Mouse (Mus musculus) megakaryocyte, adult 5-6 weeks (primary cell): ENCODE results near the gene Hadha. TPM values are rescaled to one million over a fixed set of nuclear protein-coding genes. Genes with fewer than 3 reads are reported as not detected.

ENCODE experiments used
- ATAC-seq: 2 replicates; pipeline ENCODE4 v1.8.0; 2016; ENCODE audit warnings: mild to moderate bottlenecking, inconsistent platforms; ENCODE audit not compliant: poor library complexity, severe bottlenecking
- total RNA-seq, 2 experiments: library from RNA; stranded (forward) in 1 of 2; stranded (reverse) in 1 of 2; fragments of 153-499, 151-499 nt in 1 of 2; fragments of 221-1000, 200-1000 nt in 1 of 2; gene quantifications; 2 replicates each; pipeline versions ENCODE4 v1.2.3 to v1.2.4; 2015 to 2017

Hadha gene
- total RNA-seq (2015) (45.5 and 46.4 TPM in 2 replicates), total RNA-seq (2017) (119 and 133 TPM in 2 replicates)

DNA sequence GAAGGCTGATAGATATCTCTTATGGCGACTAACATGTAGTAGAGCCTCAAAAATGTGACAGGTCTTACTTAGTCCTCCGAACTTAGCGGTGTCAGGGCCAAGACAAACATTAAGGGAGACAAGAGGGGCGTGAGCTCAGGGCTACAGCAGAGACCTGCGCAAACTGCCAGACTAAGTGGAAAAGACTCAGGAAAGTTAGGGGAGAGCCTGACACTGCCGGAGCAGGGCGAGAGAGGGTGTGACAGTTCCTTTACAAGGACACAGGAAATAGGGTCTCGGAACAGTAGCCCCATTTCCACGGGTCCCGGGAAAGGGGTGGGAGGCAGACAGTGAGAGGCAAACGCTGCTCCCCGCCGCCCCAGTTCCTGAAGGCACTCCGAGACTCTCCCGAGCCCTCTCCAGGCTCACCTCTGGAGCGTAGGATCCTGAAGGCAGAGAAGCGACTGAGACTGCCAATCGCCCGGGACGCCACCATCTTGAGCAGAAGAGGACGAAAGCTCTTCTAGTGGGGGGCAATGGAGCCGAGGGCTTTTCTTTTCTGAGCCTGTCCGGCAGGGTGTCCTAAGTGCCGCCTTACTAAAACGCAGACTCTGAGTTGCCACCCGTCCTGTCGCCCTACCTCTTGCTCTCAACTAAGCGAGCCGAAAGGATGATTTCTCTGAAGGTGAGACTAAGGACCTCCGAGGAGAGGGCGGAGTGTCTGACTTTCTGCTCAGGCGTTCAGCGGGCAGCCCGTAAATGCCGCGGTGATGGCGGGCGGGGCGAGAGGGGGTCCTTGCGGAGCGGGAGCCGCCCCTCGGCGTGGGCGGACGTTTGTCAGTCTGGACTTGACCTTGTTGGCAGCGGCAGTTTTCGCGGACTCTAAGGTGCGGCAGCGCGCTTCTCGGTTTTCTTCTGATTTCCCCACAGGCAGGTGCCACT, at the start of gene Hadha, which contains the start of gene Hadhb:
TSS of gene Hadha (minus strand) at position 689 of the 921 bp plus-strand sequence.
TSS of gene Hadhb (plus strand) at position 775 of the 921 bp plus-strand sequence.
- ATAC-seq, result peak; percentile 94

DNA sequence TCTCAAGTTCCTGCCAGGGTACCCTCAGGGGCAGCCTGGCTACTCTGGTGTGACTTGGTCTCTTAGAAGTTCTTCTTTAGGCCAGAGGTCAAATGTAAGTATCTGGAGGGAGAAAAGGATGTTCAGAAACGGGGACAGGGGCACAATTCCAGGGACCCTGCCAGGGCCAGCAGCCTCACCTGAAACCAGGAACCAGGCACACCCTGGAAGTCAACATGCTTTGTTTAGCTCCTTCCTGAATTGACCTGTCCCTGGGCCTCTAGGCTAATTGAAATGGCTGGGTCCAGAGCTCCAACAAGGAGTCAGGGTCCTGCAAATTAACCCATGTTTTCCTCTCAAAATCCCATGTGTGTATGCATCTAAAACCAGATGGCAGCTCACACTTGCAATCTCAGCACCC, 49.5 kb upstream of the Hadha start:
- no peak for ATAC-seq

DNA sequence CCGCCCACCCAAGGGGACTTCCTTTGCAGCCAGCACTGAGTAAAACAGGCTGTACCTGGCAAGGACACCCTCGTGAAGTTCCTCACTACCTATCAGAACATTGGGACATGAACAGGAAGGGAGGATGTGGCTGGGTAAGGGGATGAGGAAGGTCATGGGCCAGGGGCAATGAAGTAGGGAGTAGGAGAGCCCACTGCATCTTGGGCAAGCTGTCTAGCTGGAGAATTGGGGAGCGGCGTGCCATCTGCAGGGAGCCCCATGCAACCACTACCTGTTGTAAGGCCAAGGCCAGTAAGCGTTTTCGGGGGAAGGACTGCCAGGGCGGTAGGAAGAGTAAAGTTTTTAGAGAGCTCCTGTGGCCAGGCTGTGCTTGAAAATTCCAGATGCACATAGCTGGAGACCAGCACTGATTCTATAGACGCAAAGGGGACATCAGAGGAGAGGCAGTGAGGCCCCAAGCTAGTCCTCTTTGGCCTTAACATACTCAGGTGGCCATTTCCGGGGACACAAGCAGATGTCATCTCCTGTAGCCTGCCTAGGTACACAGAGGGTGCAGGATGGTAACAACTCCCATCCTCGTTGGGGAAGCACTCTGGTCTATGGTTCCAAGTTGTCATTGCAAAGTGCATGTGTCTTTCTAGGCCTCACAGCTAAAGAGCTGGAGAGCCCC, 48.4 kb upstream of the Hadha start:
- no peak for ATAC-seq

DNA sequence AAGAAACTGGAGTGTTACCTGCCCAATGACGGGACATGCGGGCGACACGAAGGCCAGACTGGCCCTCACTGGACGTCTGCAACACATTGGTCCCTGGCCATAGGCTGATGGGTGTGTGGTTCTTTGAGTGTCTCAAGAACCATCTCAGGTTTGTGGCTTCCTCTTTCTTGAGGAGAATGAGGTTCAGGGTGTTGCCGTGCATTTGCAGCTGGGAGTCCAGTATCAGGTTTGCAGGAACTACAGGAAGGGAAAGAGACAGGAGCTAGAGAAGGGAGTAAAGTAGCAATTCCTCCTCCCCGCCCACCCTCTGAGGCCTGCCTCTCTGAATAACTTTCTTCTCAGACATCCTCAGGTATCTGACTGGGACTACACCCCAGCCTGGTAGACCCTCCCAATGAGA, 47.3 kb upstream of the Hadha start:
- peak; percentile 35; the same call in 1 of the 2 replicates for ATAC-seq

DNA sequence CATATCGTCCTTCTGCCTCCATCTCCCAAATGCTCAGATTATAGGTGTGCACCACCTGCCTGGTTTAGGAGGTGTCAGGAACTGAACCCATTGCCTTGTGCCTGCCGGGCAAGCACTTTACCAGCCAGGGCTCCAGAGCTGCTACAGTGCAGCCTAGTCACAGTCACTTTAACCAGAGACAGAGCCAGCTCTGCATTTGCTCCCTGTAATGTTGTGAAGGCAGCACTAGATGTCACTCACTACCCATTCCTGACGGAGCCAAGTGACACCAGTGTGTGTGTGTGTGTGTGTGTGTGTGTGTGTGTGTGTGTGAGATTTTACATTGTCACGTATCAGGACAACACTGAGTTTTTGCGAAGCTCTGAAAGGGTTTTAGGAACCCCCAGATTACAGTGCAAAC, 46.6 kb upstream of the Hadha start:
- ATAC-seq, result no peak

DNA sequence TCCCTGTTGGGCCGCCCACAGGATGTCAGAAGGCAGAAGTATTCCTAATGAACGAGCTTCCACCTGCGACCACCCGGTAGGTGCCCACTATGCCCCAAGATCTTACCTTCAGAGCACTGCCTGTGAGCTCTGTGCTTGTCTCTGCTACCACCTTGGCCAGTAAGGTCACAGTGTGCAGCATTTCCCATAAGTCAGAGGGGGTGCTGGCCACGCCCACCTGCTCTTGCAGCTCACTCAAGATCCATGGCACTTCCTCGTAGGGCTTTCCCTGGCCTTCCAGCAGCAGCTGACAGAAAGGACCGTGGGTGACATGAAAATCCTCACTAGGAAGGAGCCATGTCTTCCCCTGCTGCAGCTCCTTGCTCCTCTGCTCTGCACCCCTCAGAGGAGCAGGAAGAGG, 43.3 kb upstream of the Hadha start:
- 0 out of 2 replicates have a peak, but pooled peaks have one; percentile 47 for ATAC-seq

DNA sequence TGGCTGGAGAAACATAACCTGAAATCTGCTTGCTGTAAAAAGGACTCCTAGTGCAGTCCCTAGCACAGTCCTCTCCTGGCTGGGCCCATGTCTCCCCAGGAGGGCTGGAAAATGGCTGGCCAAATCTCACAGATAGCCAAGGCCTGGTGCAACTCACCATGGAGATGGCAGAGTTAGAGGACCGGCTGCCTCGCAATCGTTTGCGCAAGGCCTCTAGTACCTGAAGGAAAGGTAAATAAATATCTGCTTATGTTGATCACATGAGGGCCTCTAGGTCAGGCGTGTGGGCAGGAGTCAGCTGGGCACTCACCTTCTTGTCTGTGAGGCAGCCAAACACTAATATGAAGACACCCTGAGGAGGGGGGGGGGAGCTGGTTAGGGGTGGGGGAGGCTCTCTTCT, 40.4 kb upstream of the Hadha start:
- no peak for ATAC-seq

DNA sequence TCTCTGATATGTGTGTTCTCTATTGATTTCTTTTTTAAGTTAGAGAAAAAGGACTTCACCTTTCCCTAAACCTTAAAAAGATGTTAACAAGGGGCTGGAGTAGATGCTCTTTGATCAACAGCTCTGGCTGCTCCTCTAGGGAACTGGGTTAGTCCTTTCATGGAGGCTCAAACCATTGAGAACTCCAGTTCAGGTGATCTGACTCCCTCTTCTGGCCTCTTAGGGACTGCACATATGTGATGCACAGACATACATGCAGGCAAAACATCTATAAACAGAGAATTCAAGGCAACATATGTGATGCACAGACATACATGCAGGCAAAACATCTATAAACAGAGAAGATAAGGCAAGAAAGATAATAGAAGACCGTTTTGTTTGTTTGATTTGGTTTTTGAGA, 37.5 kb upstream of the Hadha start:
- ATAC-seq, result no peak

DNA sequence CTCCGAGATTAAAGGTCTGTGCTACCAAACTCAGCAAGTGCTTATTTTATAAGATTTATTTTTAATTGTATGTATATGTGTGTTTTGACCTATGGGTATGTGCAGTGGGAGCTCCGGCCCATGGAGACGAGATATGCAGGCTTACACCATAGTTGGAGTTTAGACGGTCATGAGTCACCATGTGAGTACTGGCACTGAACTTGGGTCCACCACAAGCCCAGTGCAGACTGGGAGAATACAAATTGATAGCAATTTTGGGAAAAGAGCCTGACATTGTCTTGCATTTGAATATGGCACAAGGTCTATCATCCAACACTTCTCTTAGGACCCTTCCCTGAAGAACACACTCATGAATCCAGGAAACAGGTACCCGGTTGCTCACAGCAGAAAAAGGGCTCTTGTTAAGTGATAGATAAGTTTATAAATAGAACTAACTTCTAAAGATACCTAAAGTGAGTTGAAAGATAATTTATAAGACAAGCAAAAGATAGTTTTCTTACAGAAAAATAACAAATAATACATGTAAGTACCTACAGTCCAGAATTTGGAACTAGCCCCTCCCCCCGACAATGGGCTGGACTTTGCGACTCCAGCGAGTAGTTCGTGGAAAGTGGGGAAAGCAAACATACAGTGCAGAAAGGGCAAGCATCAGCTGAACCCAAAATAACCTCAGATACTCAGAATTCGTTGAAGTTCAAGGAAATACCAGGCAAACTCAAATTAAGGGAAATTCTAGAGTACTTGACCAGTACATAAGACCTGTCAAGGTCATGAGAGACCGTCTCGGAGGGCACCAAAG, 32.9 kb upstream of the Hadha start:
- ATAC-seq, result no peak

DNA sequence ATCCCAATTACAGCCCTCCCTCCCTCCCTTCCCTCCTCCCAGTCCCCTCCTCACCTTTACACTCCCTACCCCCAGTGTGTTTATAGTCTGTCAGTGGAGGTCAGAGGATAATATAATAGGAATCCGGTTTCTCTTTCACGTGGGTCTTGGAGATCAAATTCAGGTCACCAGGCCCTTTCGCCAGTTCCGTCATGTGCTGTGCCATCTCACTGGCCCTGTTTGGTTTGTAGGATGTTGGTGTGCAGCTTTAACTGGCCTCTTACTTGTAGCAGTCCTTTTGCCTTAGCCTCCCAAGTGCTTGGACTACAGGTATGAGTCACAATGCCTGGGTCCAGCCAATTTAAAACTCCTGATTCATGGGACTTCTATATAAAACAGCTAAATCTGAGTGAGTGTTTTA, 20.8 kb upstream of the Hadha start:
- no peak for ATAC-seq

DNA sequence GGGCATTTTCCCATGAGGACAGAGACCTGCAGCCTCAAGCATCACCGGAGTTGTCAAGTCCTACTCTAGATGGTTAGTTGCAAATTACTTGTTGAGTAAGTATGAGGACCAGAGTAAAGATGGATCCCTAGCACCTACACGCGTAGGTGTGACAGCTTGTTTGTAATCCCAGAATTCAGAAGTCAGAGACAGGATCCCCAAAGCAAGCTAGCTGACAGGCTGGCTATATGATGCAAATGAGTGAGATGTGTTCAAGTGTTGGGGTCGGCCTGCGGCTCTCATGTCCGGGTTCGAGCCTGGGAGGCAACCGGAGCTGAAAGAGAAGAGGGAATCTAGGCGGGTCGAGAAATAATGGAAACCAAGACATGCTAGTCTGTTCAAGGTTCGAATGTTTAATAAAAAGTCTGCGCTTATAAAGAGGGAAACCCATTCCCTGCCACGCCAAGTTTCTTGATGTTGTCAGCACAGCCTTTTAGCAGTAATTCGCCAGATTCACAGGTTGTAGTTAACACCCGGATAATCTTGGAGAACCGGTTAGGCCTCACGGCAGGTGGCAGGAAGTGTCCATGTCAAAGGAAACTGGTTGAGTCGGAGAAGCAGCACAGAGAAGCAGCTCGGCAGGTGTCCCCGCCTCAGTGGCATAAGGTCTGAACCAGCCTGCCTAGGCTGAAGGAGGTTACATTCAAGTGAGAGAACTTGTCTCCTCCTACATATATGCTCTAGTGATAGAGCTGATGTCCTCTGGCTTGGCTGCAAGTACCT, 18.1 kb upstream of the Hadha start:
- ATAC-seq, result no peak

DNA sequence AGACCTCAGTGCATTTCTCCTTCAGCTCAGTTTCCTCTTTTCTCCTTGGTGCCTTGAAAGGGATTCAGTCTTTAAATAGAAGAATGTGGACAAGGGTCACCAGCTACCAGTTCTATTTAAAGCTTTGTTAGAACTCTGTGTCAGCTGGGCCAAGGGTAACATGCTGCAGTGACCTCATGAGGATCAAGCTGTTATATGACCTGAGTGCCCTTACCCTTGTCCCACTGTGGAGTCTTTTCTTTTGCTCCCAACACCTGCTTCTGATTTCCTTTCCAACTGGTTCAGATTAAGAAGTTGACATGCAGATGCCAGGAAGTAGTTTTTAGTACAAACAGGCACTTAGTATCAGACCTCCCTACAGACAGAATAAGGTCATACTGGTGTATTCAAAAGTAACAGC, 17.2 kb upstream of the Hadha start:
- no peak for ATAC-seq

DNA sequence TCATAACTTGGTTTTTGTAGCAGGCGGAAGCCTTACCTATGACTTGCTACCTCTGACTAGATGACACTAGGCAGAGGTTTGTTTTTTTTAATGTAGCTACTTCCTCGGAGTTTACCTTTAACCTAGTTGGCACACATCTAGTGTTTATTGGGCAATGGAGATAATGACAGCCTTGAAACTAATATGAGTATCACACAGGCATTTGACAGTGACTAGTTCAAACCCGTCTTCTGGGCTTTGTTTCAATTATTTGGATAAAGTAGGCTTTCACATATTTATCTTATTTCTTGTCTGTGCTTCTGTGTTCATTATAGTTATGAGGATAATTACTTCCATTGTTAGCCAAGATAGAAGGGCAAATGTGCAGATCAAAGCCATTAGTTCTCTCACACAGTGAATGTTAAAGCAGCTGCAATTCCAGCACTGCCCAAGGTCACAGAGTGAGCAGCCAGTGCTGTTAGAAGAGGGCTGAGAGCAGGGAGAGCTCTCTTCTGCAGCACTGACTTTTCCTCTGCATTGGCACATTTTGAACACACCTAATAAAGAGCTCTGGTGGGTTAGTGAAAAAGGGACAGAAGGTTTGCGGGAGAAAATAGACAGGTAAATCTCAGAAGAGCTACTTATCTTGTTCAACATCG, 15.5 kb upstream of the Hadha start:
- ATAC-seq, result no peak

DNA sequence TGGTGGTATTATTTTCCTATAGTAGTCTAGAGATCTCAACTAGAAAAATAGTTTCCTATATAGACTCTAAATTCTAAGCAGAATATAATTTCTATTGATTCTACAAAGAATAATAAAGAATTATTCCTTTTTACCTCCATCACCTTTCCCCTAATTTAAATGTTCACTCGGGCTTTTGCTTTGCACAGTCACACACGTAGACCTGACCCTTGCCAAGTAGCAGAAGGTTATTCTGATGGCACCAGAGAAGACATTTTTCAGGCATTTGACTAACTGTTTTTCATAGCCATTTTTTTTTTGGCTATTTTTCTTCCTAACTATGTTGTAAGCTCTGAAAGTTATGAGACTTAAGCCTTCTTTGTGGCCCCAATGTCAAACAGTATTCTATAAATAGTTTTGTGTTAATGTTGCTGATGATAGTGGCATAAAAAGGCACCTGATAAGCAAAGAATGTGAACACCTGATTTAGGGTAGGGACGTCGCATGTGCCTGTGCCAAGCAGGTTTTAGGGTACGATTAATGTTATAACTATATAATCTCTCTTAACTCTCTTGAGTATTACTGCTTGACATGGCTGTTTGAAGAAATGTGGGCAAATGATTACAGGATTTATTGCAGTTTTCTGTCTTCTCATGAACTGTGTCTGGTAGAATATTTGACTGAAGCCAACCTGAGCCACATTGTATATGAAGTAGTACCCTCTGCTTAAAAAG, 10.4 kb upstream of the Hadha start:
- no peak for ATAC-seq

DNA sequence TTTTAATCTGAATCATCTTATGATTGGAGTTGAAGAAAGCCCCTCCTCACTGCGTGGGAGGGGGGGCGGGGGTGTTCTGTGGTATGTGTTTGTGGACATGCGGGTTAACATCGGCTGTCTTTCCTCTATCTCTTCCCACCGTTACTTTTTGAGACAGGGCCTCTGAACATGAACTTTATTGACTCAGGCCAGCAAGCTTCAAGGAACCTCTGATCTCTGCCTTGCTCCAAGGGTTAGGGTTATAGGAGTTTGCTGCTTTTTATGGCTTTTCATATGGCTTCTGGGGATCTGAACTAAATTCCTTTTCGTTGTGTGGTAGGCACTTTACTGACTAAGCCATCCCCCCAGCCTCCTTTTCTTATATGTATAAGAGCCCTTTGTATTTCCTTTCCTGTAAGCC, 7.4 kb upstream of the Hadha start:
- no peak for ATAC-seq

DNA sequence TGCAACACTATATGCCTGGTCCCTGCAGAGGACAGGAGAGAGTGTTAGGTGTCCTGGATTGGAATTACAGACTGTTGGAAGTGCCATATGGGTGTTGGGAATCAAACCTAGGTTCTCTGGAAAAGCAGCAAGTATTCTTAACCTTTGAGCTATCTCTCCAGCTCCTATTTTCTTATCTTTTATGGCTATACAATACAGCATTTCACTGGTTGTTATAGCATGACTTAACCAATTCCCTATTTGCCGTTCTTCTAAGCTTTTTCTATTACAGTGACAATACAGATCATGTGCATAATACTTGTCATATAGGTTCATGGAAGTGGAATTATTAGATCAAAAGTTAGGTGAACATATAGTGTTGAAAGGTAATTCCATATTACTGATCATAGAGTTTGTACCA, 6.9 kb upstream of the Hadha start:
- ATAC-seq, result no peak

DNA sequence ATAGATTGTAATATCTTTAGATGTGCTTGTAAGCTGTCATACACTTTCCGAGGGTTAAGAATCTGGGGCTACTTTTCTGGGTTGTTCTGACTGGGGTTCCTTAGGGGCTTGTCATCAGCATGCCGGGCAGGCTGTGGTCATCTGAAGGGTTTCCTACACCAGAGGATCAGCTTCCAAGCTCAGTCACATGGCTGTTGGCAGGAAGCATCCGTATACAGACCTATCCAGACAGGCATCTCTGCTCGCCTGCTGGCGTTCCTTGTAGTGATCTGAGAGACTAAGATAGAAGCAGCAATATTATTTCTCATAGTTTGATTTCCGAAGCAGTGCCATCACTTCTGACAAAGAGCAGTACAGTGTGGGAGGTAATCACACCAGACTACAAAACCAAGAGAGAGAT, 4.6 kb upstream of the Hadha start:
- no peak for ATAC-seq

DNA sequence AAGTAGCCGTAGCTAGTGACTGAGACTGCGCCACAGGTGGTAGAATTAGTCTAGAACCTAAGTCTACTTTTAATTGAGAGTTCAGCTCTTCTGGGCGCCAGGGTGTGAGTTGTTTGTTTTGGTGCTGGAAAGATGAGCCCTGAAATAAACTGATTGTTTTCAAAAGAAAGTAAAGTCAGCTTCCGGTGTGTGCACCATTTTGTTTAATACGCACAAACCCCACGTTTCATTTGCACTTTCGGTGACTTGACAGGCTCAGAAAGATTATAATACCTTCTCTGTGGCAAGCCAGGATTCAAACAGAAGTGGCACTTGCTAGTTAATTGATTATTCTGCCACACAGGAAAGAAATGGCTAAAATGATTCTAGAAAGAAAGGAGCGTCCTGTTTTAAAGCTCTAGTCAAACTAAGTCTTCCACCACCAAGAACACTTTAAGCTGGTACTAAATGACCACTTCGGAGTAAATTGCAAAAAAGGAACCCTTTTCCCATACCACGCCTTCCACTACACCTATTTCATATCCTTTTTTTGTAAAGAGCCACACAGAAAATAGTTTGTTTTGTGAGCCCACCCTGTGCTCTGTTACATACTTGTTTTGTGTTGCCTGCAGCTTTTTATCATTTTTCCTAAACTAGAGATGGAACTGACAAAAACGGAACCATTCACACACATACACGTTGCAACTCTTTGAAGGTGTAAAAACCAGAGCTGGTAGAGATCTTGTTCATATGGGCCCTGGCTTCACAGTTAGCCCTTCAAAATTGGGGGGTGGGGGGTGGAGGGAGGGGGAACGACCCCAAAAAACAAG, 1.1 kb upstream of the Hadha start:
- peak; percentile 12 for ATAC-seq
